Mouse (Mus musculus) heart, adult 2 months (tissue): ENCODE measurements at regions not wholly inside any gene's neighbourhood (a gene's known extent, or its start where the extent isn't known, plus 50 kb on each side); places are given as distances from the start of the nearest gene placed in this dataset.

Experiments used
- DNase-seq, 2 experiments: peaks; one replicate each; pipeline ENCODE4 v3.0.0; 2021
- H3K27ac ChIP-seq: fragments of 200-600 bp; 2 replicates; pipeline ENCODE4 v1.8.1; 2022
- H3K27me3 ChIP-seq: fragments of 200-500 bp; 2 replicates; pipeline ENCODE4 v1.6.1; 2012; ENCODE audit warnings: mild to moderate bottlenecking, low read length, inconsistent platforms, mixed read lengths; ENCODE audit not compliant: control insufficient read depth, insufficient read depth
- H3K36me3 ChIP-seq: fragments of 200-500 bp; 2 replicates; pipeline ENCODE4 v1.6.1; 2012; ENCODE audit warnings: low read length, inconsistent platforms; ENCODE audit not compliant: control insufficient read depth, insufficient read depth
- H3K4me1 ChIP-seq: fragments of 200-500 bp; 2 replicates; pipeline ENCODE4 v1.6.1; 2011; ENCODE audit warnings: low read length; ENCODE audit not compliant: control insufficient read depth, insufficient read depth
- H3K4me3 ChIP-seq: fragments of 200-600 bp; 2 replicates; pipeline ENCODE4 v1.8.1; 2022
- H3K79me2 ChIP-seq: fragments of 200-500 bp; replicated peaks from 2 replicates; pipeline ENCODE4 v1.6.1; 2012; ENCODE audit warnings: mild to moderate bottlenecking, inconsistent platforms, low read length, moderate library complexity, mixed read lengths; ENCODE audit not compliant: control insufficient read depth, insufficient read depth
- H3K9ac ChIP-seq: fragments of 200-500 bp; 2 replicates; pipeline ENCODE4 v1.6.1; 2012; ENCODE audit warnings: low read depth, mild to moderate bottlenecking, control low read depth, inconsistent platforms, low read length, mixed read lengths
- CTCF ChIP-seq: fragments of 200-600 bp; IDR thresholded peaks from 2 replicates; pipeline ENCODE4 v1.8.1; 2022; ENCODE audit warnings: antibody characterized with exemption, mild to moderate bottlenecking, moderate library complexity
- EP300 ChIP-seq: fragments of 200-500 bp; IDR thresholded peaks from 2 replicates; pipeline ENCODE4 v1.6.1; 2011; ENCODE audit warnings: low read depth, low read length, control low read depth; ENCODE audit not compliant: insufficient read depth
- POLR2A ChIP-seq: fragments of 200-500 bp; IDR thresholded peaks from 2 replicates; pipeline ENCODE4 v1.6.1; 2011; ENCODE audit warnings: mild to moderate bottlenecking, low read depth, low read length, control low read depth; ENCODE audit not compliant: insufficient read depth
- WGBS: fragments of 180-500 bp; shearing (Covaris S2); methylation state at CpG from one replicate; pipeline ENCODE4 v1.1.7; 2018; 5-methylcytosine and 5-hydroxymethylcytosine counted together
- intact Hi-C: fragments of 180-260 bp; cut with DNase I; formaldehyde crosslinking; loops from one replicate; pipeline ENCODE4 v1.15.1; 2025

DNA sequence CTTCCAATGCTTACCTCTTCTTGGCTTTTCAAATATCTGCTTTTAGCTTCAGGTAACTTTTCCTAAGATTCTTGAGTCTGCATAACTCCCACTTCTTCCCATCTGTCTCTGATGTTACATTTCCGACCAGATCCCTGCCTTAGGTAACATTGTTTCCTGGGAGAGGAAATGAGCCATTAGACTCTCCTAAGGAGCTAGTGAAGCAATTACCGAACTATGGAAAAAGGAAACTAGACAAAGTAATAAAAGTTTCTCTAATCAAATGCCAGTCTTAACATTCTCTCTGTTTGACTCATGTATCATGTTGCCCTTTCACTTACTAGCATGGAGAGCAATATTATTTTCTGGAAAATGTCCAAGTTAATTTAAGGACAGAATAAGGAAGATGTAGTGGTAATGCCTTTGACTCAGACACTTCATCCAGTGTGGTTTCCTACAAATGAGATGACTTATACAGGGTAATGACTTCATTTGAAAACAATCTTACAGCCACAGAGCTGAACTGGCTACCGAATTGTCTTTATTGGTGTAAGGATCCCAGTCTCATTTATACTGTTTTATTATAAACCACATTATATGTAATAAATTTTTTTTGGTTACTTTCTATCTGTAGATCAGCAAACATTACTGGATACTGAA is 263.8 kb upstream of the Fam84a start:
- intact Hi-C loops, result no loop called here
- Histone ChIP-seq H3K27me3 (no peaks in the 10 kb centered on the region), H3K36me3 (no peaks in the 10 kb centered on the region), H3K4me1 (no peaks in the 10 kb centered on the region), H3K79me2 (no peaks in the 10 kb centered on the region), H3K4me3 (no peak overlapping the region), H3K27ac (no peak overlapping the region), H3K9ac (no peak overlapping the region)
- no peak for TF ChIP-seq CTCF
- no peak for TF ChIP-seq POLR2A
- TF ChIP-seq EP300, result no peak
- no peak for DNase-seq
- 50% methylated on average over 3 of the region's 3 CpGs for WGBS

DNA sequence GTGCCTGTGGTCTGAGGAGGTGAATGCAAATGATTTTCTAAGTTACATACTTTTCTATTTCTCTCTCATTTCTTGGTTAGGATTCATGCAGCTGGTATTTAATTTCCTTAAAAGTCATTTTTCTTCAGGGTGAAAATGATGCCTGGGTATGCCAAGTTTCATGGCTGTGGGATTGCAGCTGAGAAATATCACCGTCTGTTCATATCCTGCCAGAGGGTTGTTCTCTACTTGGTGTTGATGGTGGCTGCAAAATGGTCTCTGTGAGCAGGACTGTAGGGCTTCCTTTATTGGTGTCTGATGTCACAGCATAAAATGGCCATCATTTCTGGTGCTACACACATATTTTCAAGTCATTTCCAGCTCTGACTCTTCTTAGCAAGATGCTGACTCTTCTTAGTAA is 259.2 kb upstream of the Fam84a start:
- no peaks in the 10 kb centered on the region for H3K27me3 ChIP-seq
- no peak for DNase-seq
- no peak overlapping the region for H3K4me3 ChIP-seq
- WGBS, result 82% methylated on average over 1 of the region's 1 CpGs
- intact Hi-C loops, result no loop called here
- no peaks in the 10 kb centered on the region for H3K4me1 ChIP-seq
- H3K27ac ChIP-seq, result no peak overlapping the region
- H3K36me3 ChIP-seq, result no peaks in the 10 kb centered on the region
- no peak overlapping the region for H3K9ac ChIP-seq
- TF ChIP-seq CTCF (no peak), POLR2A (no peak), EP300 (no peak)
- H3K79me2 ChIP-seq, result no peaks in the 10 kb centered on the region

DNA sequence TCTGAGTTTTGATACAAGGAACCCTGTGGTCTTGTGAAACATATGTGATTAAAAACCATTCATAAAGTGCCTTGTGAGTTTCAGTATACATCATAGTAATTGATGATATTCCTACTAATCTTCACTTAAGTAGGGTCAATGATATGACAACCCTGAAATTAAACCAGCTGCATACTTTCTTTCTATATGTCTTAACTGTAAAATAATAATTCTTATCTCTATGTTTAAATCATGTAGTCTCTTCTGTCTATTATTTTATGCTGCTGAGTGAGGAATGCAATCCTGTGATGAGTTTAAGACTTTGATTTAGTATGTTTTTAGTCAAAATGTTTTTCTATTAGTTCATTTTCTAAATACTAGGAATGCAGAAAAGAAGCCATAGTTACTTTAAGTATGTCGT is 253.9 kb upstream of the Fam84a start:
- Histone ChIP-seq H3K36me3 (no peaks in the 10 kb centered on the region), H3K27me3 (no peaks in the 10 kb centered on the region), H3K4me3 (no peak overlapping the region)

DNA sequence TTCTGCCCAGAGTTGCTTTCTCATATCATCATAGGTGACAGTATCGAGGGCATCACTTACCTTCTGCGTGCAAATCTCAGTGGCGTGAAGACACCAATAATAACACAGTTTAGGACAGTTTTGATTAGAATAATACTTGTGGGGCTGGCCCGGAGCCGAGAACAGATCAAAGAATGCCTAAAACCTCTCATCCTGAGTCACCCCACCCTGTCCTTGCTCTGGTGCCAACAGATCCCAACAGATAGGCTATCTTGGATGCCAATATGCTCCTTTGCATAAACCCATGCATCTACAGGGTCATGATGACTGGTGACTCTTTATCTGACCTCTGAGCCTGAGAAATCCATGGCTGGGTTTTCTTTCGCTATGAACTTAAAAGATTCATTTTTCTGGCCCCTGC is 224.4 kb upstream of the Fam84a start:
- Histone ChIP-seq H3K27ac (no peak overlapping the region), H3K27me3 (no peaks in the 10 kb centered on the region), H3K4me1 (no peaks in the 10 kb centered on the region), H3K9ac (no peak overlapping the region), H3K79me2 (no peaks in the 10 kb centered on the region), H3K4me3 (no peak overlapping the region), H3K36me3 (no peaks in the 10 kb centered on the region)
- DNase-seq, result no peak
- WGBS, result 83% methylated on average over 6 of the region's 6 CpGs
- TF ChIP-seq POLR2A (no peak), EP300 (no peak), CTCF (no peak)
- intact Hi-C loops, result no loop called here

More for the DNA sequence above, 253.9 kb upstream of the Fam84a start:
- no peak for DNase-seq
- WGBS, result 52% methylated on average over 1 of the region's 1 CpGs
- Histone ChIP-seq H3K27ac (no peak overlapping the region), H3K9ac (no peak overlapping the region), H3K79me2 (no peaks in the 10 kb centered on the region), H3K4me1 (no peaks in the 10 kb centered on the region)
- TF ChIP-seq POLR2A (no peak), EP300 (no peak), CTCF (no peak)
- intact Hi-C loops, result no loop called here

DNA sequence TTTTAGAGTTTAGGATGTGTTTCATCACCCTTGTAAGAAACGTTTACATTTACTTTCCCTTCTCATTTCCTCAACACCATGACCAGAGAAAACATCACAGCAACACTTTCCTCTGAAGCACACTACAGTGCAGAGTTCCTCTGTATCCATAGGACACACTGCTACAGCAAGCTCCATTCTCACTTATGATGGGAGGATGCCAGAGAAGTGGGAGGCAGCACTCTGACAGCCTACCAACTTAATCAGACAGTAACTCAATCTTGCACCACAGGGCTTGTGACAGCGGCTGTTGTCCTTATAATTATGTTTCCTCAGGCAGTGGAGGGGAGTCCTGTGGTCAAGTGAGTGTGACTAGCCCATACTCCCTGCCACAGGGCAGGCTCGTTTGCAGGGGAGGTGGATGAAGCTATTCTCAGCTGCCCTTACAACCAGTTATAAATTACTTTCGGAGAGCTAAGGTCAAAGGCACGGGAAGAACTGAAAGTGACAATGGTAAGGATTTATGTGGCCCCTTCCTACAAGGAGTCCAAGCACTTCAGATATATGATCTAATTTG is 186.5 kb upstream of the Fam84a start:
- H3K79me2 ChIP-seq, result no peaks in the 10 kb centered on the region
- intact Hi-C loops, result no loop called here
- H3K27ac ChIP-seq, result no peak overlapping the region
- WGBS, result 47% methylated on average over 5 of the region's 5 CpGs
- no peak for DNase-seq
- no peaks in the 10 kb centered on the region for H3K27me3 ChIP-seq
- H3K36me3 ChIP-seq, result no peaks in the 10 kb centered on the region
- no peak overlapping the region for H3K9ac ChIP-seq
- no peaks in the 10 kb centered on the region for H3K4me1 ChIP-seq
- TF ChIP-seq CTCF, result no peak
- no peak for TF ChIP-seq EP300
- H3K4me3 ChIP-seq, result no peak overlapping the region

DNA sequence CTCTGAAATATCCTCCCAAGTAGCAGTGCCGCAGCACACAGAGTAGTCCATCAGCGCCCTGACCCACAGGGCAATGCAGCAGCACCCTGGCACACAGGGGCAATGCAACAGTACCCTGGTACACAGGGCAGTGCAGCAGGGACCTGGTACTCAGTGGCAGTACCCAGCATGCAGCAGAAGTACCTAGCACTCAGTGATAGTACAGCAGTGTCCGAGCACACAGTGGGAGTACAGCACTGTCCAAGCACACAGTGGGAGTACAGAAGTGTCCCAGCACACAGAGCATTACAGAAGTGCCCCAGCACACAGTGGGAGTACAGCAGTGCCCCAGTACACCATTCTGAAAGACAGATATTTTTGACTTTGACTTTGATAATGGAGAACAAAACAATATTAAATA is 186.0 kb upstream of the Fam84a start:
- 75% methylated on average over 3 of the region's 3 CpGs for WGBS
- TF ChIP-seq POLR2A (no peak), EP300 (no peak), CTCF (no peak)
- intact Hi-C loops, result no loop called here
- no peaks in the 10 kb centered on the region for H3K27me3 ChIP-seq
- DNase-seq, result no peak
- H3K36me3 ChIP-seq, result no peaks in the 10 kb centered on the region
- H3K4me3 ChIP-seq, result no peak overlapping the region
- no peak overlapping the region for H3K27ac ChIP-seq
- H3K79me2 ChIP-seq, result no peaks in the 10 kb centered on the region
- no peaks in the 10 kb centered on the region for H3K4me1 ChIP-seq
- no peak overlapping the region for H3K9ac ChIP-seq

DNA sequence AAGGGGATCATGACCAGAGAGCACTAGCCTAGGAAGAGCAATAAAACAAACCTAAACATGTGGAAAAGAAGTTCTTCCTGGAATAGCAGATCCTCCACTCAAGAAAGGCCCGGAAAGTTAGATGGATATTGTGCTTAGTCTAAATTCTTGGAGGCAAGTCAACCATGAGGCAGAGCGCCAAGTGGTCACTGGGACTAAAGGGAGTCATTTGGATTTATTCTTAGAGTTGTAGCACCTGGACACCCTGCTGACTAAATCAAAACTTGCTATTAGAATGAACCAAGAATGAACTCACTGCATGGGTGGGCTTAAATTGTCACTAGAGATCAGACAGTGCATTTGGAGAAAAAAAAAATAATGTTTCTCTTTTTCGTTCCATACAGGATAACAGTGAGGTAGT is 166.8 kb upstream of the Fam84a start:
- no peak overlapping the region for H3K4me3 ChIP-seq
- DNase-seq, result peak in 1 of 2 experiments; percentile 3
- H3K27me3 ChIP-seq, result no peaks in the 10 kb centered on the region
- 36% methylated on average over 3 of the region's 3 CpGs for WGBS
- H3K79me2 ChIP-seq, result no peaks in the 10 kb centered on the region
- H3K9ac ChIP-seq, result no peak overlapping the region
- H3K36me3 ChIP-seq, result no peaks in the 10 kb centered on the region
- no peak for TF ChIP-seq CTCF
- TF ChIP-seq EP300, result no peak
- TF ChIP-seq POLR2A, result no peak
- no peaks in the 10 kb centered on the region; the same call in 1 of the 2 replicates for H3K4me1 ChIP-seq
- H3K27ac ChIP-seq, result no peak overlapping the region
- intact Hi-C loops, result no loop called here
